Mouse (Mus musculus) ES-Bruce4 (cell line): ENCODE data around the gene Cdk12. TPM values are rescaled to one million over a fixed set of nuclear protein-coding genes. Genes with fewer than 3 reads are reported as not detected.

ENCODE experiments used
- H3K27ac ChIP-seq: 2 replicates; pipeline ENCODE4 v1.5.1; 2012; ENCODE audit warnings: low read length, inconsistent platforms; ENCODE audit not compliant: insufficient read depth
- H3K27me3 ChIP-seq: 2 replicates; pipeline ENCODE4 v1.6.1; 2012; ENCODE audit warnings: mild to moderate bottlenecking, low read length, inconsistent platforms; ENCODE audit not compliant: control insufficient read depth, poor library complexity, insufficient read depth, severe bottlenecking
- H3K36me3 ChIP-seq: 2 replicates; pipeline ENCODE4 v1.6.1; 2012; ENCODE audit warnings: inconsistent platforms, mild to moderate bottlenecking, low read length, moderate library complexity; ENCODE audit not compliant: control insufficient read depth, poor library complexity, insufficient read depth, severe bottlenecking
- H3K4me1 ChIP-seq: one replicate; pipeline ENCODE4 v1.8.1; 2011; ENCODE audit warnings: low read length; ENCODE audit not compliant: control insufficient read depth, insufficient read depth
- H3K4me3 ChIP-seq: 2 replicates; pipeline ENCODE4 v1.5.1; 2011; ENCODE audit warnings: low read depth, mild to moderate bottlenecking, low read length
- H3K9ac ChIP-seq: 2 replicates; pipeline ENCODE4 v1.6.1; 2012; ENCODE audit warnings: low read depth, mild to moderate bottlenecking, inconsistent platforms; ENCODE audit not compliant: poor library complexity, severe bottlenecking
- H3K9me3 ChIP-seq: replicated peaks from 2 replicates; pipeline ENCODE4 v1.6.1; 2012; ENCODE audit warnings: mild to moderate bottlenecking, low read length, inconsistent platforms; ENCODE audit not compliant: control insufficient read depth, poor library complexity, insufficient read depth, severe bottlenecking
- CTCF ChIP-seq: IDR thresholded peaks from one replicate; pipeline ENCODE4 v1.8.1; 2011; ENCODE audit warnings: low read depth, low read length
- EP300 ChIP-seq: IDR thresholded peaks from 2 replicates; pipeline ENCODE4 v1.6.1; 2011; ENCODE audit warnings: low read depth, low read length; ENCODE audit not compliant: insufficient read depth
- POLR2A ChIP-seq: IDR thresholded peaks from one replicate; pipeline ENCODE4 v1.8.1; 2011; ENCODE audit warnings: low read length; ENCODE audit not compliant: insufficient read depth
- polyA plus RNA-seq: library from polyadenylated mRNA; stranded (reverse); fragments of >200 nt; gene quantifications from 2 replicates; pipeline ENCODE4 v1.2.4, GENCODE M21; 2011; ENCODE audit warnings: low read depth; ENCODE audit not compliant: missing spikeins, insufficient read depth, insufficient read length

Gene Cdk12
- polyA plus RNA-seq, 1 experiment = 52.5 TPM

DNA sequence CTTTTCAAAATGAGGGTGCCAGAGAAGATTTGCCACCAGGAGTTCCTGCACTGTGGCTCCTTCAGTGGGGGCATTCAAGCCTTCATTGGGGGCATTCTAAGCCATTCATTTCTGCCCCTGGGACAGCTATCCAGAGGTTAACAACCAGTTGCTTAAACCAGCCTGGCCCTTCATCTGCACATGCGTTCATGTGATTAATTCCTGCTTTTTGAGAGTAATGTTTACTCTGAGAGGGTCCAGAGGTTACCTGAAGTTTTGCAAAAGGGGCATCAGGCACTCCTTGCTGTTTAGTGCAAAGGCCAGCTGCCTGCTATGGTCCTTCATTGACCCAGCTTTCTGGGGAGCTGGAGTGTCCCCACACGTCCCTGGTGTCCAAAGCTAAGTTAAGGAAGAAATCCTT, 94.1 kb downstream of the Cdk12 start:
- no peaks in the 10 kb centered on the region for H3K27me3 ChIP-seq
- H3K9ac ChIP-seq = no peak overlapping the region
- no peaks in the 10 kb centered on the region for H3K36me3 ChIP-seq
- H3K27ac ChIP-seq = no peak overlapping the region
- no peak overlapping the region for H3K4me3 ChIP-seq
- TF ChIP-seq CTCF (no peak), EP300 (no peak), POLR2A (no peak)
- no peaks in the 10 kb centered on the region for H3K9me3 ChIP-seq
- H3K4me1 ChIP-seq = peaks cover 2% of the 10 kb centered on the region

DNA sequence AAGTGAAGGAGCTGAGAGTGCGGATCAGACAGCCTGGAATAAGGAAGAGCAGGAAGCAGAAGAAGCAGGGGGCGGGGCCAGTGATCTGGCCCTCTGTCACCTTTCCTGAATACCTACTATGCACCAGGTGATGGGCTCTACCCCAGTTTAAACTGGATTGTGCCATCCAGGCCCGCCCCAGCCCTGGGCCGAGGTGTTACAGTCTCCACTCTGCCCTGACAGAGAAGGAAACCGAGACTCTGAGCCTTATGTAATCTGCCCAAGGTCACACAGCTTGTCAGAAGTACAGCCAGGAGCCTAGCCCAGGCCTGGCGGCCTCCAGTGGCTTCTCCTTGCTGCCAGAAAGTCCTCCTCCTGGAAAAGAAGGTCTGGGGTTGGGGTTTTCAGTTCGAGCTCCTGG, 94.9 kb downstream of the Cdk12 start:
- TF ChIP-seq EP300 = 0 out of 2 replicates have a peak, but pooled peaks have one; percentile 47
- no peak for TF ChIP-seq CTCF
- H3K27ac ChIP-seq = no peak overlapping the region
- H3K4me1 ChIP-seq = peaks cover 2% of the 10 kb centered on the region
- H3K4me3 ChIP-seq = no peak overlapping the region
- no peaks in the 10 kb centered on the region for H3K9me3 ChIP-seq
- H3K27me3 ChIP-seq = no peaks in the 10 kb centered on the region
- H3K36me3 ChIP-seq = no peaks in the 10 kb centered on the region
- H3K9ac ChIP-seq = no peak overlapping the region

DNA sequence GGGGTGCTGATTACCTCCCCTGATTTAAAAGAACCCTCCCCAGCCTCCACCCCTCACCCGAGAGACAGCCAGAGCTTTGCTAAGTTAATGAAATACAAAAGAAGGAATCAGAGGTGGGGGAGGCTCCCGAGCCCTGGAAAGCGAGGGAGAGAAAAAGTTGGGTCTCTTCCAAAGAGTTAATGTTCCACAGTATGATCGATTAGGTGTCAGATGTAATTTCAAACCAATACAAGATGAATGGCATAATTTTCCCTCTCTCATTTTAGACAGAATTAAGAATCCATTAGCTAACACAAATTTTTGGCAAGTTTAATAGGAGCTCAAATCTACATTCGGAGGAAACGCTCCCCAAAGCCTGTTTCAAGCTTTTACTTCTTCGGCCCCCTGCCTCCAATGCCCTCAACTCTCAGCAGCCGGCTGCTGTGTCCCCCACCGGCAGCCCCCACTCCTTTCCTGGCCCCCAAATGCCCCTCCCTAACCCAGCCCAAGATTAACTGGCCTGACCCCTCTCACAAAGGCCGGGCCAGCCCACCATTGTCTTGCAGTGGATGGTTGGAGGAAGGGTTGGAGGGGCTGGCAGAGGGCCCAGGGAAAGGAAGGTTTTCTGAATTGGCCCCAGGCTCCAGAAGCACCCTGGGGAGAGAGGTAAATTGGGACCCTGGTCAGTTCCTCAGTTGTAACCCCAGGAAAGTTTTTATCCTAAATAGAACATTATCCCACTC, 95.8 kb downstream of the Cdk12 start:
- no peak overlapping the region for H3K9ac ChIP-seq
- no peaks in the 10 kb centered on the region for H3K36me3 ChIP-seq
- H3K4me1 ChIP-seq = peaks cover 2% of the 10 kb centered on the region
- TF ChIP-seq CTCF = no peak
- peak; percentile 67; the same call in 1 of the 2 replicates for TF ChIP-seq EP300
- no peaks in the 10 kb centered on the region for H3K27me3 ChIP-seq
- H3K9me3 ChIP-seq = no peaks in the 10 kb centered on the region
- H3K27ac ChIP-seq = 0 out of 2 replicates have a peak overlapping the region, but pooled peaks have one; percentile 17
- H3K4me3 ChIP-seq = no peak overlapping the region

DNA sequence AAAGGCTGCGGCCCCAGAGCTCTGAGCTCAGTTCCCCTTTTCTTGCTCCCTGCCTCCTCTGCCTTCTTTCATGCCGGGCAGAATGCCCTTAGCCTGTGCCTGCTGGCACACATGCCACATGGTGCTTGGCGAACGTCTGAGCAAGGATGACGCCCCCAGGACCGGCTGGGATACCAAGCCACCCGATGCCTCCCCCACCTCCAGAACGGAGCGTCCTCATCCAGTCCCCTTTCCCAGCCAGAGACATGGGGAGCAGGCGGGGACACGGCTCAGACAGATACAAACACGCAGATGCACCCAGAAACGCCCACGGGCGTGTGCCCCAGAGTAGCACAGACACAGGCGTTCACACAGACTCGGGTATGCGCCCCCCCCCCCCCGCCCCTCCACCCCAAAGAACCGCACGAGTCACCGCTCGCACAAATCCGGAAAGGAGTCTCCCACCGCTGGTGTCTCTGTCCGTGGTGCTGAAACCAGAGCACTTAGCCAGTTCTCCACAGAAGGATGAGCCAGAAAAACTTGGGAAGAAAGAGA, 111.0 kb downstream of the Cdk12 start:
- Histone ChIP-seq H3K9ac (no peak overlapping the region), H3K36me3 (no peaks in the 10 kb centered on the region), H3K4me1 (no peaks in the 10 kb centered on the region), H3K27me3 (0 out of 2 replicates have a peak, but pooled peaks cover 2% of the 10 kb centered on the region), H3K4me3 (peak overlapping the region; percentile 32), H3K27ac (no peak overlapping the region), H3K9me3 (no peaks in the 10 kb centered on the region)
- TF ChIP-seq POLR2A (no peak), CTCF (no peak), EP300 (no peak)

DNA sequence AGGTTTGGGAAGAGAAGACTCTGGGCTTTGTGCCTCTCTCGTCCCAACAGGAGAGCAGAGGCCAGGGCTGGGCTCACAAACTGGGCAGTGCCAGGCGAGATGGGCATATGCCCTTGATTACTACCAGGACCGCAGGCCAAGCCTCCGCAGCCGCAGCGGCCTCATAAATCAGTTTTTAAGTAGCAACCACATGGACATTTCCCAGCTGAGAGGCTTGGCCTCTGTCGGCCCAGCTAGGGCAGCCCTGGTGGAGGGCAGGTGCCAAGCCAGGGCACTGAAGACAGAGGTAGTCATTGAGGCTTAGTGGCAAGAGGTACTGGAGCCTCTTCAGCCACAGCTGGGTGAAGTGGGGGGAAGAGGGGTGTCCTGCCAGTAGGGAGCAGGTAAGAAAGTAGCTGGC, 114.6 kb downstream of the Cdk12 start:
- Histone ChIP-seq H3K9me3 (no peaks in the 10 kb centered on the region), H3K27ac (no peak overlapping the region), H3K4me3 (no peak overlapping the region), H3K36me3 (no peaks in the 10 kb centered on the region), H3K9ac (no peak overlapping the region), H3K27me3 (peaks cover 25% of the 10 kb centered on the region), H3K4me1 (no peaks in the 10 kb centered on the region)
- no peak for TF ChIP-seq EP300
- no peak for TF ChIP-seq CTCF
- TF ChIP-seq POLR2A = no peak

DNA sequence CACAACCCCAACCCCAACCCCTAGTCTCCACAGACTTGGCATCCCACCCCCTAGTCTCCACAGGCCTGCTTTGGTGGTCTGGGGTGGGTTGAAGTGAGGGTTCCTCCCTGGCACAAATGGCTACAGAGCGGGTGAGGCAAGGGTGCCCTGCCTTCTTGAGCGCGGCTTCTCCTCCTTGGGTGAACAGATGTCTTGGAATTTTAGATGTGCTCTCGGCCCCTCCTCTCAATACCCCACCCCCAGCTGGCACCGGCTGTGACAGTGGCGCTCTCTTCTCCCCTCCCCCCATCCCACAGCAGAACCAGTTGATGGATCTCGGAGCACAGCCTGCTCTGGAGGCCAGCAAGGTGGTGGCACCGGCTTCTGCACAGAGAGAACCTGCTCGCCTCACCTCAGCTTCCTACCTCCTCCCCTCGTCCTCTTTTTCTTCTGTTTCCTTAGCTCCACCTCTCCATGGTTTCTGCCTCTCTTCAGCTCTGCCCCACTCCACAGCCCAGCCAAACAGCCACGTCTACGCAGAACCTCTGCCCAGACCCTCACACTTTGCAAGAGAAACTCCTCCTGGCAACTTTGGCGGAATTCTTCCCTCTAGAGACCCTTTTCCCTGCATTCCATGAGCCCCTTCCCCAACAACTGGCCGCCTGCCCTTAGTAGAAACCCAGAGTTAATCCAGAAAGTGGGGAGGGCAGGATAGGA, 115.7 kb downstream of the Cdk12 start:
- peaks cover 25% of the 10 kb centered on the region for H3K27me3 ChIP-seq

More for the DNA sequence above, 115.7 kb downstream of the Cdk12 start:
- Histone ChIP-seq H3K36me3 (no peaks in the 10 kb centered on the region), H3K4me3 (no peak overlapping the region), H3K27ac (no peak overlapping the region), H3K9me3 (no peaks in the 10 kb centered on the region), H3K9ac (no peak overlapping the region), H3K4me1 (no peaks in the 10 kb centered on the region)
- TF ChIP-seq EP300 (no peak), CTCF (no peak), POLR2A (no peak)
